Mouse (Mus musculus) layer of hippocampus, postnatal 14 days (tissue): ENCODE measurements around the gene Fth1. TPM values are rescaled to one million over a fixed set of nuclear protein-coding genes. Genes with fewer than 3 reads are reported as not detected.

Experiments used
- DNase-seq, 2 experiments: peaks; one replicate each; pipeline ENCODE4 v3.0.0; 2021 to 2022; ENCODE audit warnings: low spot score in 2 of 2, mixed read lengths in 1 of 2
- total RNA-seq, 2 experiments: library from RNA; stranded (reverse); gene quantifications; 2 replicates each; pipeline ENCODE4 v1.2.3; 2021

Fth1 gene
- total RNA-seq, 2 experiments from 2014 or later: 2,325 to 2,371 TPM

DNA sequence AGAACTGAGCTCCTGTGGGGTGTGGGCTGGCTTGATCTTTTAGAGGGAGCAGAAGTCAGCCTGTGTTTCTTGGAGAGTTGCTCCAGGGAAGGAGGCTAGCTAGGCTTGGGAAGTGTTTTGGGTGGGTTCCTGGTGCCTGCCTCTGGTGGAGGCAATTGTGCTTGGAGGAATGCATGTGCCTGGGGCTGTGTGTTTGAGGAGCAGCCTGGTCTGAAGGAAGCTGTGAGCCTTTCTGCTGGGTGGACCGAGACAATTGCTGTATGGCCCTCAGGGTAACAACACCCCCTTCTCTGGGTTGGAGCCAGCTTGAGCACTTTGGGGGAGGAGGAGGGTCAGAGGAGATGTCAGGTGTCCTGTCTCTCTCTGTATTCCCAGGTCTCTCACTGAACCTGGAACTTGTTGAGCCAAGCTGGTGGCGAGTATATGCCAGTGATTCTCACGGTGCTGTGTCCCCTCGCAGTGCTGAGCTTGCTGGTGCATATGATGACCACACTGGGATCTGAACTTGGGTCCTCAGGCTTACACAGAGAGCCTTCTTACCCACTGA, 38.9 kb downstream of the Fth1 start:
- no peak for DNase-seq

DNA sequence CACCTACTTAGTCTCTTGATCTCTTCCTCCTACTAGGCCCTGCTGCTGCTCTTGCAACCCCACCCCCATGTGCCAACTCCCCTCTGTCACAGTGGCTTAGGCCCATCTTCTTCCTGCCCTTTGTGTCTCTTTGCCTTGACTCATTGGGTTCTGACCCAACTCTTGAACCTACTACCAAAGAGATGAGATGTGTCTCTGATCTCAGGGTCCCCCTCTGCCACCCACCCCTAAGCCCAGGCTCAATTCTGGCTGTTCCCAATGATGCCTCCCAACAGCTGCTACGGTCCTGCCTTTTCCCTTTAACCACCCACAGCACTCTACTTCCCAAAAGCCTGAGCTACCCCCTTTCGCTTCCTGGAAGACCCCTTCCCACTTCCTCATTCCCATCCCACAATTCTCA, 41.6 kb downstream of the Fth1 start:
- DNase-seq: no peak

DNA sequence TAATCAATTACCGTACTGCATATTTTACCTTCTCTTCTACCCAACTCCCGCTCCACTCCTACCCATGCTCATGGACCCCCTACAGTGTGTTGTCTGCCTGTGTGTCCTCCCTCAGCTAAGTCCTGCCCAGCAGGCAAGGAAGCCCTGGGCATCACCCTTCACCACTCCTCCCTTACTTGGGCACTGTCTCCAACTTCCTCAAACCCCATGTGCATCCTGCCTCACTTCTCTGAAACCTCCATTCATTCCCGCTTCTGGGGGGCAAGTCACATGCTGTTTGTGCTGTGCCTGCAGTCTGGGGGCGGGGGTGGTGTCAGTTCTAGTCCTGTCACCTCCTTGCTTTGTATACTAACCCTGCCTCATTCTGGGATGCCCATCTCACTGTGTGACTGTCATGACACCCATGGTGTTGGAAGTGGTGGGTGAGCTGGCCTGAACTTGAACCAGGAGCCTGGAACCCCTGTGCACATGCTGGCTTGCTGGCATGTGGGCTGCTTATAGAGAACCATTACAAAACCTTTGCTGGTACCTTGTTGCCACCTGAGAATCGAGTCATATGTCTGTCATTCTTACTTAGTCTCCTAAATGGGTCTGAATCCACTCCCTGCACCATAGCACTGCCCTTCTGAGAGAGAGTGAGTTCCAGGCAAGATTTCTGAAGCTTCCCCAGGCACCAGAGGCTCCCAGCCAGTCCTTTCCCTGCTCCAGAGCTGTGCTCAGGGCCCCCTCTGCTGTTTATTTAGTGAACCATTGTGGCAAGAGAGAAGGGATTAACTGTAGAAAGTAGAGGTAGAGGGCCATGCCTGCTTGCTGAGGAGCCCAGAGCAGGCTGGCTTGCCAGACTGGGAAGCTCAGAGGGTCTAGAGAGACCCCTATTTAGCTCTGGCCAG, 42.3 kb downstream of the Fth1 start:
- peak; percentile 67 to 79 for DNase-seq

GRCm38 (mm10) chr19:10023304-10023758, 42.9 kb downstream of the Fth1 start:
- DNase-seq: no peak

- peak in 1 of 2 experiments; percentile 64 for DNase-seq
Measured at GRCm38 (mm10) chr19:10025169-10025875, 44.9 kb downstream of the Fth1 start.

DNA sequence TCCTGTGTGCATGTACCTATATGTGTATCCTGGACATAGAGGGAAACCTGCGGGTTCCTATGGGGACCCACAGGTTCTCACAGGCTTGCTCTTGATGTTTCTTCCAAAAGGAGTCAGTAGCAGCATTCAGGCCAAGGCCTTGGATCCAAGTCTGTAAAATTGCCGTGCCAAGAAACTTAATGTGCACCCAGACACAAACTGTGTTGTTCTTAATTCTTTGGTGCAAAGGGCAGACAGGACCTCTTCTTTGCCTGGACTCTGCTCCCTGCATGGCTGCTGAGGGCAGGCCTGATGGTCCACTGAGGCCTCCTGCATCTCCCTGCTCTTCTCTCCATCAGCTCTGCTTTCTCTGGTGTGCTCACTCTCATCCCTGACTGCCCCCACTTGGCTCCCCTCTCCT, 49.3 kb downstream of the Fth1 start:
- DNase-seq: no peak

- peak; percentile 60 to 76 for DNase-seq
Measured at GRCm38 (mm10) chr19:10033211-10033973, 53.0 kb downstream of the Fth1 start.

DNA sequence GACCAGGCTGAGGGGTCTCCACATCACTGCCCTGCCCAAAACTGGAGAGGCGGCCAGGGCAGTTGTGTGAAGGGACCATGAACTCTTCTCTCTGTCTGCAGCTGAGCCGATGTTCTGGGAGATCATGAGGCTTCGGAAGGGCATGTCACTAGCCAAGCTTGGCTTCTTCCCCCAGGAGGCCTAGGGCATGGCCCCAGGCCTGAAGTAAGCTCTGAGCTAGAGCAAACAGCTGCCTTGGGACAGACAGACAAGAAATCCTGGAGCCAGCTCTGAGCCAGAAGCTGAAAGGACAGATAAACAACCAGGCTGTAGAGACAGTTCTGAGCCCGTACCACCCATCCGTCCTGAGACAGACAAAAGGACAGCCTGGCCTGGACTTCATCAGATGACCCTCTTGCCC, 54.0 kb downstream of the Fth1 start:
- DNase-seq: no peak

Other genes starting within 250 kb of the Fth1 start
- gene Scgb2a2, start 133.0 kb upstream of the Fth1 start, total RNA-seq: not detected
- 10 to 100 TPM; 18.3 to 18.6 TPM for gene Incenp, start 81.0 kb upstream of the Fth1 start, total RNA-seq
- 1 to 10 TPM in 1 of 2 experiments, under 1 TPM in 1; 0.97 to 1.1 TPM for gene Best1, start 21.0 kb downstream of the Fth1 start, total RNA-seq
- 10 to 100 TPM in 1 of 2 experiments, 1 to 10 TPM in 1; 8.9 to 12.8 TPM for gene Rab3il1, start 21.1 kb downstream of the Fth1 start, total RNA-seq
- gene Fads3, start 61.0 kb downstream of the Fth1 start, total RNA-seq: 10 to 100 TPM; 34.3 to 36.8 TPM
- gene Fads2, start 121.1 kb downstream of the Fth1 start, total RNA-seq: 100 to 1,000 TPM; 230 to 239 TPM
- gene Fads1, start 202.3 kb downstream of the Fth1 start, total RNA-seq: 100 to 1,000 TPM; 193 to 203 TPM
- 10 to 100 TPM; 90.6 to 91.7 TPM for gene Tmem258, start 223.4 kb downstream of the Fth1 start, total RNA-seq
- gene Fen1, start 223.6 kb downstream of the Fth1 start, total RNA-seq: 10 to 100 TPM in 1 of 2 experiments, 1 to 10 TPM in 1; 8.8 to 10.1 TPM